In genomic region chr6:3343603-3344247, GRCm38 (mm10) we compare ENCODE assay signal across 7 mouse cellular contexts. TPM values are rescaled to one million over a fixed set of nuclear protein-coding genes. Genes with fewer than 3 reads are reported as not detected.
DNase-seq lines count a peak whose midpoint lies in the region; ATAC-seq and TF ChIP-seq lines count a peak whose summit lies in the region.
"Not testable (repeated sequence)": the region's sequence is repeated elsewhere in the genome, so short reads cannot be mapped to it uniquely, and the experiment has no call there.

No protein-coding gene starts in this region.

- 0 out of 2 replicates have a peak overlapping the region, but pooled peaks have one; percentile 4 for H3K4me2 ChIP-seq in intestine, embryonic 16.5 days (ENCODE audit: low read depth, low read length)
- peak overlapping the region; percentile 1; the same call in 1 of the 2 replicates for H3K4me2 ChIP-seq in liver, postnatal 0 days (ENCODE audit: low read depth, low read length)

- TF ChIP-seq EP300 in liver, postnatal 0 days (IDR thresholded peaks at IDR 0.05; ENCODE audit: low read depth), result not testable (repeated sequence)

- ATAC-seq in intestine, embryonic 16.5 days, result peak; percentile 73
- ATAC-seq in liver, postnatal 0 days, result not testable (repeated sequence)

- not testable (repeated sequence) for H3K36me3 ChIP-seq in intestine, embryonic 16.5 days (ENCODE audit: control insufficient read depth, insufficient read depth, low read length); liver, postnatal 0 days (replicated peaks; ENCODE audit: insufficient read depth, low read length); spleen, adult 2 months (ENCODE audit: control insufficient read depth, insufficient read depth, low read length); thymus, adult 2 months (ENCODE audit: control insufficient read depth, insufficient read depth, low read length)

- TF ChIP-seq POLR2A in spleen, adult 2 months (IDR thresholded peaks at IDR 0.05; ENCODE audit: low read depth, low read length); thymus, adult 2 months (IDR thresholded peaks at IDR 0.05; ENCODE audit: control insufficient read depth, extremely low read depth, insufficient read depth, low read length, poor library complexity): not testable (repeated sequence)

- DNase-seq in ES-CJ7 (ENCODE audit: low read depth, low spot score), result peak; percentile 15
- not testable (repeated sequence) for DNase-seq in gastrocnemius, adult 2 months; liver, postnatal 0 days; spleen, adult 2 months (ENCODE audit: low read depth in 1 of 2, low spot score in 2 of 2); thymus, adult 2 months
- peak; percentile 36 for DNase-seq in lung, postnatal 25 days (ENCODE audit: low spot score)

- 45% methylated on average over 1 of the region's 1 CpGs for WGBS in intestine, embryonic 16.5 days
- WGBS in liver, postnatal 0 days (ENCODE audit: insufficient replicate concordance), result 58% methylated on average over 1 of the region's 1 CpGs
- WGBS in spleen, adult 2 months, result 52% methylated on average over 1 of the region's 1 CpGs
- 35% methylated on average over 1 of the region's 1 CpGs for WGBS in thymus, adult 2 months

- H3K27ac ChIP-seq in gastrocnemius, adult 2 months; liver, postnatal 0 days (ENCODE audit: low read depth): not testable (repeated sequence)
- H3K27ac ChIP-seq in intestine, embryonic 16.5 days (ENCODE audit: low read length), result peak overlapping the region; percentile 85
- peak overlapping the region; percentile 60 for H3K27ac ChIP-seq in spleen, adult 2 months (ENCODE audit: insufficient read depth, low read length)
- H3K27ac ChIP-seq in thymus, adult 2 months (ENCODE audit: control insufficient read depth, insufficient read depth, low read length), result peak overlapping the region; percentile 2; the same call in 1 of the 2 replicates

- intact Hi-C loops in gastrocnemius, adult 2 months (cut with DNase I), result not testable (repeated sequence)

- not testable (repeated sequence) for H3K9ac ChIP-seq in intestine, embryonic 16.5 days (ENCODE audit: low read depth, low read length); liver, postnatal 0 days (replicated peaks)

- H3K4me3 ChIP-seq in gastrocnemius, adult 2 months, result peak overlapping the region; percentile 33; the same call in 1 of the 2 replicates
- H3K4me3 ChIP-seq in intestine, embryonic 16.5 days (ENCODE audit: low read length), result peak overlapping the region; percentile 6; the same call in 1 of the 2 replicates
- not testable (repeated sequence) for H3K4me3 ChIP-seq in liver, postnatal 0 days (ENCODE audit: low read depth, low read length); thymus, adult 2 months (ENCODE audit: control insufficient read depth, insufficient read depth, low read length)
- peak overlapping the region; percentile 57; the same call in 1 of the 2 replicates for H3K4me3 ChIP-seq in spleen, adult 2 months (ENCODE audit: extremely low read depth, insufficient read depth, insufficient read length)

- not testable (repeated sequence) for H3K9me3 ChIP-seq in intestine, embryonic 16.5 days (ENCODE audit: control insufficient read depth, low read length); liver, postnatal 0 days (ENCODE audit: low read length)

- H3K4me1 ChIP-seq in intestine, embryonic 16.5 days (ENCODE audit: control insufficient read depth, insufficient read depth, low read length); liver, postnatal 0 days (ENCODE audit: insufficient read depth); spleen, adult 2 months (ENCODE audit: control insufficient read depth, insufficient read depth, insufficient read length): not testable (repeated sequence)
- peaks cover 11% of the 10 kb centered on the region for H3K4me1 ChIP-seq in thymus, adult 2 months (replicated peaks; ENCODE audit: control insufficient read depth, insufficient read depth, low read length)

- not testable (repeated sequence) for TF ChIP-seq CTCF in gastrocnemius, adult 2 months (IDR thresholded peaks at IDR 0.05); liver, postnatal 0 days (IDR thresholded peaks at IDR 0.05; ENCODE audit: low read depth); spleen, adult 2 months (IDR thresholded peaks at IDR 0.05; ENCODE audit: extremely low read depth, insufficient read depth, insufficient read length, insufficient replicate concordance); thymus, adult 2 months (IDR thresholded peaks at IDR 0.05; ENCODE audit: borderline replicate concordance, control insufficient read depth, extremely low read depth, insufficient read depth, low read length, poor library complexity)

- H3K27me3 ChIP-seq in intestine, embryonic 16.5 days (replicated peaks; ENCODE audit: control insufficient read depth, insufficient read depth, low read length); liver, postnatal 0 days (ENCODE audit: insufficient read depth, low read length); spleen, adult 2 months (ENCODE audit: control insufficient read depth, insufficient read depth, low read length); thymus, adult 2 months (ENCODE audit: control insufficient read depth, insufficient read depth, low read length): not testable (repeated sequence)

RNA-seq across cellular contexts. Expression of gene Samd9l, which starts 55.6 kb away (rescaled TPM):
- 1 to 10 TPM; 3.2 to 5.0 TPM for total RNA-seq in gastrocnemius, adult 2 months (2021)
- polyA plus RNA-seq in intestine, embryonic 16.5 days (2015; fragmentation: Nextera tagmentation; extraction: Ambion mirVana), result 8.8 and 11.1 TPM in 2 replicates
- polyA plus RNA-seq in liver, postnatal 0 days (2015; fragmentation: Nextera tagmentation; extraction: Ambion mirVana), result 3.8 and 4.5 TPM in 2 replicates
- polyA plus RNA-seq in spleen, adult 2 months (2012; rRNA removed), result 3.5 TPM in 2 replicates
- 3.0 and 4.2 TPM in 2 replicates for polyA plus RNA-seq in thymus, adult 2 months (2012; rRNA removed)
